Mouse (Mus musculus): ENCODE measurements at regions not wholly inside any gene's neighbourhood (a gene's known extent, or its start where the extent isn't known, plus 50 kb on each side); places are given as distances from the start of the nearest gene placed in this dataset.
A peak's percentile ranks its signal among the peaks of the same experiment; 100 is the strongest.
"Not testable (repeated sequence)": the region's sequence is repeated elsewhere in the genome, so short reads cannot be mapped to it uniquely, and the experiment has no call there.

- Histone ChIP-seq H3K9me3 (replicated peaks) (no peaks in the 10 kb centered on the region), H3K4me3 (no peak overlapping the region), H3K27ac (no peak overlapping the region), H3K27me3 (no peaks in the 10 kb centered on the region), H3K4me1 (no peaks in the 10 kb centered on the region), H3K9ac (no peak overlapping the region), H3K4me2 (no peak overlapping the region), H3K36me3 (ENCODE audit: poor library complexity, severe bottlenecking) (no peaks in the 10 kb centered on the region)
- no peak for ATAC-seq
Observed at GRCm38 (mm10) chr6:70517932-70518331, 274.1 kb downstream of the Rpia start.

- H3K27me3 ChIP-seq, result no peaks in the 10 kb centered on the region
- peaks cover 5% of the 10 kb centered on the region; the same call in 1 of the 2 replicates for H3K4me1 ChIP-seq
- H3K27ac ChIP-seq, result no peak overlapping the region
- no peak overlapping the region for H3K4me2 ChIP-seq
- 68% methylated on average over 1 of the region's 1 CpGs for WGBS
- H3K4me3 ChIP-seq, result no peak overlapping the region
- no peak overlapping the region for H3K9ac ChIP-seq
- H3K36me3 ChIP-seq (ENCODE audit: poor library complexity, severe bottlenecking), result no peaks in the 10 kb centered on the region
- peak; percentile 77 for ATAC-seq
- H3K9me3 ChIP-seq (replicated peaks), result no peaks in the 10 kb centered on the region
Observed at GRCm38 (mm10) chr6:70468623-70469479, 323.2 kb downstream of the Rpia start.

DNA sequence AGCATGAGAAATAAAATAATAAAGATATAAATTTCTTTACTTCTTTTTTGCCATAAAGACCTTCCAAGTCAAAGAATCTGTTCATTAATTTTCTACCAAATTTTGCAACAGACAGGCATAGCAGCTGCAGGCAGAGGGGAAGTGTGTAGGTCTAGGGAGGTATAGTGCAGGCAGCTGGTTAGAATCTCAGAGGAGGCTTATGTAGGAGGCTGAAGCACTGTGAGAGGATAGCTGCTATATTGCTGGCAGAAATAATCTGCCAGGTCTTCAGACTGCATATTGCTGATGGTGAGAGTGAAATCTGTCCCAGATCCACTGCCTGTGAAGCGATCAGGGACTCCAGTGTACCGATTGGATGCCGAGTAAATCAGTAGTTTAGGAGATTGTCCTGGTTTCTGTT lies 334.8 kb downstream of the Rpia start:
- no peak overlapping the region for H3K4me2 ChIP-seq
- H3K9ac ChIP-seq, result no peak overlapping the region
- no peak overlapping the region for H3K27ac ChIP-seq
- no peaks in the 10 kb centered on the region for H3K36me3 ChIP-seq (ENCODE audit: poor library complexity, severe bottlenecking)
- no peaks in the 10 kb centered on the region for H3K27me3 ChIP-seq
- 83% methylated on average over 3 of the region's 3 CpGs for WGBS
- ATAC-seq, result no peak
- H3K9me3 ChIP-seq (replicated peaks), result no peaks in the 10 kb centered on the region
- H3K4me1 ChIP-seq, result no peaks in the 10 kb centered on the region
- H3K4me3 ChIP-seq, result no peak overlapping the region

DNA sequence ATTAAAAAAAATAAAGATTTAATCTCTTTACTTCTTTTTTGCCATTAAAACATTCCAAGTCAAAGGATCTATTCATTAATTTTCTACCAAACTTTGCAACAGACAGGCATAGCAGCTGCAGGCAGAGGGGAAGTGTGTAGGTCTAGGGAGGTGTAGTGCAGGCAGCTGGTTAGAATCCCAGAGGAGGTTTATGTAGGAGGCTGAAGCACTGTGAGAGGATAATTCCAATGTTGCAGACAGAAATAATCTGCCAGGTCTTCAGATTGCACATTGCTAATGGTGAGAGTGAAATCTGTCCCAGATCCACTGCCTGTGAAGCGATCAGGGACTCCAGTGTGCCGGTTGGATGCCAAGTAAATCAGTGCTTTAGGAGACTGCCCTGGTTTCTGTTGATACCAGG lies 357.3 kb downstream of the Rpia start:
- H3K9me3 ChIP-seq (replicated peaks); H3K36me3 ChIP-seq (ENCODE audit: poor library complexity, severe bottlenecking); H3K9ac ChIP-seq; H3K4me2 ChIP-seq; H3K27ac ChIP-seq; H3K4me3 ChIP-seq; H3K27me3 ChIP-seq; H3K4me1 ChIP-seq; ATAC-seq: not testable (repeated sequence)
- 91% methylated on average over 2 of the region's 2 CpGs for WGBS

DNA sequence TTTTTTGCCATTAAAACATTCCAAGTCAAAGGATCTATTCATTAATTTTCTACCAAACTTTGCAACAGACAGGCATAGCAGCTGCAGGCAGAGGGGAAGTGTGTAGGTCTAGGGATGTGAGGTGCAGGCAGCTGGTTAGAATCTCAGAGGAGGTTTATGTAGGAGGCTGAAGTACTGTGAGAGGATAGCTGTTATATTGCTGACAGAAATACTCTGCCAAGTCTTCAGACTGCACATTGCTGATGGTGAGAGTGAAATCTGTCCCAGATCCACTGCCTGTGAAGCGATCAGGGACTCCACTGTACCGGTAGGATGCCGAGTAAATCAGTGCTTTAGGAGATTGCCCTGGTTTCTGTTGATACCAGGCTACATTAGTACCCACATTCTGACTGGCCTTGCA lies 385.7 kb downstream of the Rpia start:
- H3K9ac ChIP-seq; H3K4me1 ChIP-seq; H3K27me3 ChIP-seq; H3K4me3 ChIP-seq; H3K9me3 ChIP-seq (replicated peaks); ATAC-seq; H3K27ac ChIP-seq; H3K36me3 ChIP-seq (ENCODE audit: poor library complexity, severe bottlenecking); H3K4me2 ChIP-seq: not testable (repeated sequence)
- 95% methylated on average over 3 of the region's 3 CpGs for WGBS

GRCm38 (mm10) chr6:70389850-70390249 lies 402.2 kb downstream of the Rpia start:
- not testable (repeated sequence) for ATAC-seq; H3K4me2 ChIP-seq; H3K36me3 ChIP-seq (ENCODE audit: poor library complexity, severe bottlenecking); H3K9ac ChIP-seq; H3K27ac ChIP-seq; H3K4me1 ChIP-seq; H3K4me3 ChIP-seq; H3K9me3 ChIP-seq (replicated peaks); H3K27me3 ChIP-seq

DNA sequence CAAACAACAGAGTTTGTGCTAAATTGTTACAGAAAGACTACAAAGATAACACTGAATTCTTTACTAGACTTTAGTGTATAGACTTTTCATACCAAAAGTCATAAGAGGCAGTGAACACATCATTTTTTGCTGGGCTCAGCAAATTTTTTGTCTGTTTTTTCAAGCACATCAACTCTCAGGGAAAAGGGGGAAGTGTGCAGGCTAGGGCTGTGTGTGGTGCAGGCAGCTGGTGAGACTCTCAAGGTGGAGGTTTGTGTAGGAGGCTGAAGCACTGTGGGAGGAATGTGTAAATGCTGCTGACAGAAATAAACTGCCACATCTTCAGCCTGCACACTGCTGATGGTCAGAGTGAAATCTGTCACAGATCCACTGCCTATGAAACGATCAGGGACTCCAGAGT lies 405.6 kb downstream of the Rpia start:
- H3K36me3 ChIP-seq (ENCODE audit: poor library complexity, severe bottlenecking); H3K27ac ChIP-seq; H3K27me3 ChIP-seq; ATAC-seq; H3K4me3 ChIP-seq; H3K9me3 ChIP-seq (replicated peaks); H3K4me1 ChIP-seq; H3K9ac ChIP-seq; H3K4me2 ChIP-seq: not testable (repeated sequence)
- no CpG with 5 or more reads among the region's 1 CpGs for WGBS

- H3K4me1 ChIP-seq; ATAC-seq; H3K4me2 ChIP-seq; H3K27me3 ChIP-seq; H3K9me3 ChIP-seq (replicated peaks); H3K36me3 ChIP-seq (ENCODE audit: poor library complexity, severe bottlenecking); H3K27ac ChIP-seq; H3K9ac ChIP-seq; H3K4me3 ChIP-seq: not testable (repeated sequence)
- WGBS, result 93% methylated on average over 2 of the region's 2 CpGs
Observed at GRCm38 (mm10) chr6:70379339-70379738, 412.7 kb downstream of the Rpia start.

GRCm38 (mm10) chr6:70371821-70372220 lies 420.2 kb downstream of the Rpia start:
- H3K27ac ChIP-seq; ATAC-seq; H3K4me3 ChIP-seq; H3K9me3 ChIP-seq (replicated peaks); H3K4me1 ChIP-seq; H3K9ac ChIP-seq; H3K27me3 ChIP-seq; H3K36me3 ChIP-seq (ENCODE audit: poor library complexity, severe bottlenecking); H3K4me2 ChIP-seq: not testable (repeated sequence)
- WGBS, result 95% methylated on average over 5 of the region's 5 CpGs

GRCm38 (mm10) chr6:70356303-70356702 lies 435.7 kb downstream of the Rpia start:
- no peaks in the 10 kb centered on the region for H3K9me3 ChIP-seq (replicated peaks)
- no peak overlapping the region for H3K4me3 ChIP-seq
- no peak overlapping the region for H3K27ac ChIP-seq
- ATAC-seq, result no peak
- no peaks in the 10 kb centered on the region for H3K4me1 ChIP-seq
- 81% methylated on average over 2 of the region's 2 CpGs for WGBS
- no peak overlapping the region for H3K9ac ChIP-seq
- H3K27me3 ChIP-seq, result no peaks in the 10 kb centered on the region
- no peaks in the 10 kb centered on the region for H3K36me3 ChIP-seq (ENCODE audit: poor library complexity, severe bottlenecking)
- no peak overlapping the region for H3K4me2 ChIP-seq

DNA sequence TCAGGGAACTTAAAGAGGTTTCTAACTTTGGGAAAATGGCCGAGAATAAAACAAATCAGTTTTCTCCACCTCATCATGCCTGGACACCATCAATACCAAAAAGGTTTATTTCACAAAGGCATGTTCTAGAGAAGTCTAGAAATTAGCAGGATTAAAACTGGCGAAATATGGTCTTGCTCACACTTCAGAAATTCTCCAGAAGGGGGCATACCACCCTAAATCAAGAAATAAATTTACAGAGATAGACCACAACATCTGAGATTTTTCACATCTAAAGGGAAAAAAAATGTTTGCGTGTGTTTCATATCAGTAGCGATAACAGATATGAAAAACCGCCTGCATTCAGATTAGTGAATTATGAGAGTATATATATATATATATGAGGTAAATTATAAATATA lies 449.9 kb downstream of the Rpia start:
- Histone ChIP-seq H3K27ac (no peak overlapping the region), H3K9ac (no peak overlapping the region), H3K27me3 (no peaks in the 10 kb centered on the region), H3K36me3 (ENCODE audit: poor library complexity, severe bottlenecking) (no peaks in the 10 kb centered on the region), H3K4me1 (no peaks in the 10 kb centered on the region), H3K9me3 (replicated peaks) (no peaks in the 10 kb centered on the region), H3K4me3 (no peak overlapping the region), H3K4me2 (no peak overlapping the region)
- ATAC-seq, result no peak
- 82% methylated on average over 5 of the region's 5 CpGs for WGBS

- WGBS, result 78% methylated on average over 2 of the region's 2 CpGs
- ATAC-seq; H3K4me2 ChIP-seq; H3K4me1 ChIP-seq; H3K4me3 ChIP-seq; H3K27ac ChIP-seq; H3K9me3 ChIP-seq (replicated peaks); H3K9ac ChIP-seq; H3K27me3 ChIP-seq; H3K36me3 ChIP-seq (ENCODE audit: poor library complexity, severe bottlenecking): not testable (repeated sequence)
Observed at GRCm38 (mm10) chr6:70340691-70341090, 451.3 kb downstream of the Rpia start.

GRCm38 (mm10) chr6:70315318-70315717 lies 476.7 kb downstream of the Rpia start:
- Histone ChIP-seq H3K4me2 (no peak overlapping the region), H3K4me3 (no peak overlapping the region), H3K4me1 (no peaks in the 10 kb centered on the region), H3K9me3 (replicated peaks) (no peaks in the 10 kb centered on the region), H3K9ac (no peak overlapping the region), H3K27ac (no peak overlapping the region), H3K27me3 (no peaks in the 10 kb centered on the region), H3K36me3 (ENCODE audit: poor library complexity, severe bottlenecking) (no peaks in the 10 kb centered on the region)
- ATAC-seq, result no peak
- WGBS, result 53% methylated on average over 1 of the region's 1 CpGs
